Mouse (Mus musculus) midbrain, embryonic 11.5 days (tissue): ENCODE measurements around the gene Olfr658. TPM values are rescaled to one million over a fixed set of nuclear protein-coding genes. Genes with fewer than 3 reads are reported as not detected.

Source experiments
- polyA plus RNA-seq: library from polyadenylated mRNA; unstranded; fragments of >200 nt; fragmentation: Nextera tagmentation; extraction: Ambion mirVana; gene quantifications from 2 replicates; pipeline ENCODE4 v1.2.1, GENCODE M21; 2014

Gene Olfr658
- polyA plus RNA-seq, 1 experiment from 2014 or later = not detected

Other genes with a start within 250 kb of the Olfr658 start
- gene Trim30c, start 246.5 kb downstream of the Olfr658 start, polyA plus RNA-seq = 0.10 TPM in 1 of 2 replicates, not detected in the other
- 1.1 and 1.2 TPM in 2 replicates for gene Trim30a, start 182.1 kb downstream of the Olfr658 start, polyA plus RNA-seq
- gene Trim30d, start 139.5 kb downstream of the Olfr658 start, polyA plus RNA-seq = 0.07 and 0.34 TPM in 2 replicates
- gene Olfr651, start 97.2 kb downstream of the Olfr658 start, polyA plus RNA-seq = not detected in 2 replicates
- not detected in 2 replicates for gene Olfr652, start 86.4 kb downstream of the Olfr658 start, polyA plus RNA-seq
- gene Olfr653, start 70.0 kb downstream of the Olfr658 start, polyA plus RNA-seq = not detected in 2 replicates
- not detected in 2 replicates for gene Olfr654, start 60.3 kb downstream of the Olfr658 start, polyA plus RNA-seq
- not detected in 2 replicates for gene Olfr655, start 45.5 kb downstream of the Olfr658 start, polyA plus RNA-seq
- not detected in 2 replicates for gene Olfr656, start 33.4 kb downstream of the Olfr658 start, polyA plus RNA-seq
- not detected in 2 replicates for gene Olfr657, start 22.5 kb downstream of the Olfr658 start, polyA plus RNA-seq
- gene Olfr659, start 19.4 kb upstream of the Olfr658 start, polyA plus RNA-seq = not detected in 2 replicates
- not detected in 2 replicates for gene Olfr661, start 39.2 kb upstream of the Olfr658 start, polyA plus RNA-seq
- not detected in 2 replicates for gene Usp17le, start 130.2 kb upstream of the Olfr658 start, polyA plus RNA-seq
- not detected in 2 replicates for gene Usp17lb, start 195.3 kb upstream of the Olfr658 start, polyA plus RNA-seq
- gene Usp17la, start 209.7 kb upstream of the Olfr658 start, polyA plus RNA-seq = not detected in 2 replicates
- gene Olfr665, start 230.7 kb upstream of the Olfr658 start, polyA plus RNA-seq = not detected in 2 replicates
- not detected in 2 replicates for gene Olfr666, start 248.6 kb upstream of the Olfr658 start, polyA plus RNA-seq